Mouse (Mus musculus): Measurements from ENCODE around the gene Tbl2.

Tbl2 gene

DNA sequence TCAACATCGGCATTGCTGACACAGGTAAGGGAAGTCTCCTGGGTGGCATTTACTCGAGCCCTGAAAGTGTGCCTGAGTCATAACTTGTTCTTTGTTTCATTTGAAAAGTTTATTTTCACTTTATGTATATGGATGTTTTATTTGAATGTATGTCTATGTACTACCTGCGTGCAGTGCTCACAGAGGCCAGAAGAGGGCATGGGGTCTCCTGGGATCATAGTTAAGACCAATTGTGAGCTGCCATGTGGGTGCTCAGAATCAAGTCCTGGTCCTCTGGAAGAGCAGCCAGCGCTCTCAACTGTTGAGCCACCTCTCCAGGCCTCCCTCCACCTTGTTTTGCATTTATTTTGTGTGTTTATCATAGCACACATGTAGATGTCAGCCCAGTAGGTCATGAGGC is 7.0 kb downstream of the Tbl2 start:
- DNase-seq = no peak

DNA sequence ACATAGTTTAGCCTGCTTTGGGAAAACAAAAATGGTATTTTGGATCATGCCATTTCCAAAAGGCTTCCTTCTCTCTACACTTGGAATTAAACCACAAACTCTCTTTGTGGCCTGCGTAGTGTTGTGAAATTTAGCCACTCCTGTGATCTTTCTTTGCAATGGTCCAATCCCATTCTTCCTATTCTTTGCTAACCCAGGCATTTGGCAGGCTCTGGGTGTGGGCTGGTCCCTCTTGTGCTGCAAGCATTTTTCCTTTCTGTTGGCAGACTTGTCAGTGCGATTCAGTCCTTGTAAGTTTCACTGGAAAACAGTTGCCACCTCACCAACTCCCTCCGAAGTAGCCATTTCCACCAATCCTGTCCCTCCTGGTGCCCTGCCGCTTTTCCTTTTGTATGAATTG is 11.8 kb downstream of the Tbl2 start:
- no peak for DNase-seq

DNA sequence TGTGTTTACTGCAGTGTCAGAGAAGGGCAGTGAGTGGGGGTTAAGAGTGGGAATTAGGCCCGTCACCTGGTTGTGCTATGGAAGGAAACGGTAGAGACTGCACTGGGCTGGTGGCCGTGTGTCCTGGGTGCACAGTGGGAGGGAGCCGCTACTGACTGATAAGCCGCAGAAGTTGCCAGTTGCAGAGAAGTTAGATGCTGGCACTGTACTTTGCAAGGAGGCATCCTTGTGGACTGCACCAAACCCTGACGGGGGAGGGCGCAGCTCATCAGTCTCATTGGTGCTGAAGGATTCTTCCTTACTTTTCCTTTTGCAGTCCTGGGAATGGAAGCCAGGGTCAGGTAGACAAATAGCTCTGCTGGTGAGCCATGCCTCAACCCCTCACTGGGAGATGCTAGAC is 12.2 kb downstream of the Tbl2 start:
- DNase-seq = no peak

DNA sequence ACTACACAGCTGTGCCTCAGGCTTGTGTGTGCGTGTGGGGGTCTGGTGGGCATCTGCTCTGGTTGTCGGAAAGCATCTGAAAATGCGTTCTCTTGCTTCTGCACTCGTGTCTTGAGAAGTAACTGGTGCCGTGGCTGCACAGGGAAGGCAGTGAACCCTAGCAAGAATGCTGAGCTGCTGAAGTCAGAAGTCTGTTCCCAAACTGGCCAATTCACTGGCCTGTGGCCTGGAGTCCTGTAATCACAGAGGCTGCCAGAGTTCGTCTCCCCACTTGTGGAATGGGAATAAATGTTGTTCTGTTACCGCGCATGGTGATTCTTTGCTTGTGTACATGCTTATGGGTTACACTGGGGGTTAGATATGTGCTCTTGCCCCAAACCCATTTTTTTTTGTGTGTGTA is 12.9 kb downstream of the Tbl2 start:
- no peak for DNase-seq

DNA sequence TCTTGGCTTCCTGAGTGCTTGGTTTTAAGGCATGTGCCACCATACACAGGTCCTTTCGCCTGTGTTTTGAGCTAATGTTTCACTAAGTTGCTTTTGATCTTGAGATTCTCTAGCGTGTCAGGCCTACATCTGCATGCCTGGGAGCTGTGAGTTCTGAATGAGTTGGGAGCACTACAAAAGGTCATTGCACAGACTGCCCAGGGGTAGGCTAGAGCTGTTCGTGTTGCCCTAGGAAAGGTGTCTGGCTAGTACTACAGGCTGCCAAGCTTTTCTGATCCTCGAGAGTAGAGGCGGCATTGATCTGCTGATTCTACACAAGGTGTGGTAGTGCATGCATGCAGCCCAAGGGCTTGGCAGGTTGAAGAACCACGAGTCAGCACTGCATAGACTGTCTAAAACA is 13.4 kb downstream of the Tbl2 start:
- DNase-seq = no peak

DNA sequence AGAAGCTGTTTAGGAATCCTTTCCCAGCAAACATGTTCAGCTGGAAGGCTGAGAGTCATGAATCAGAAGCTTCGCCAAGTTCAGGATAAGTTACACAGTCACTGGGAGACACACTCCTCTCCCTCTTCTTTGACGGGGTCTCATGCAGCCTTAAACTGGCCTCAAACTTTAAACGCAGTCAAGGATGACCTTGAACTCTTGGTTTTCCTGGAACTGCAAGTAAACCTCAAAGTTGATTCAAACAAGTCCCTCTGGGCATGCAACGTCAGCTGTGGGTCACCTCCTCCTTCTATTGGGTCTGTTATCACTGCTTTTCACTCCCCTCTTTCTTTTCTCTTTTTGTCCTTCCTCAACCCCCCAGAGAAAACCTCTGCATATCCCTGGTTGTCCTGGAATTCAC is 17.5 kb downstream of the Tbl2 start:
- no peak for DNase-seq

DNA sequence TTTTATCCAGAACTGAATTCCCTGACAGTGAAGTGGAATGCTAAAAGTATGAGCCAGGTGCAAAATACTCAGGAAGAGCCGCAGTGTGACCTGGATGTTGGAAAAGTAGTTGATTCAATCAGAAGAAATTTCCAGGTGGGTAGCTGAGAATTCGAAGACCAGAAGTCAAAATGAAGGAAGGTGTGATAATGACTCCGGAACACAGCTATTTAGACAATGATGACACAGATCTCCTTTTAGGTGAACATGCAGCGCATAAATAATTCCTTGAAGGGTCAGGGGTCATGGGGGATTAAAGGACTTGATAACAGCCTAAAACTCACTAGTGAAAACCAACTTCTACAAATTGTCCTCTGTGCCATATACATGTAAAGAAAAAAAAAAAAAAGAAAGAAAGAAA is 18.0 kb downstream of the Tbl2 start:
- DNase-seq = no peak

DNA sequence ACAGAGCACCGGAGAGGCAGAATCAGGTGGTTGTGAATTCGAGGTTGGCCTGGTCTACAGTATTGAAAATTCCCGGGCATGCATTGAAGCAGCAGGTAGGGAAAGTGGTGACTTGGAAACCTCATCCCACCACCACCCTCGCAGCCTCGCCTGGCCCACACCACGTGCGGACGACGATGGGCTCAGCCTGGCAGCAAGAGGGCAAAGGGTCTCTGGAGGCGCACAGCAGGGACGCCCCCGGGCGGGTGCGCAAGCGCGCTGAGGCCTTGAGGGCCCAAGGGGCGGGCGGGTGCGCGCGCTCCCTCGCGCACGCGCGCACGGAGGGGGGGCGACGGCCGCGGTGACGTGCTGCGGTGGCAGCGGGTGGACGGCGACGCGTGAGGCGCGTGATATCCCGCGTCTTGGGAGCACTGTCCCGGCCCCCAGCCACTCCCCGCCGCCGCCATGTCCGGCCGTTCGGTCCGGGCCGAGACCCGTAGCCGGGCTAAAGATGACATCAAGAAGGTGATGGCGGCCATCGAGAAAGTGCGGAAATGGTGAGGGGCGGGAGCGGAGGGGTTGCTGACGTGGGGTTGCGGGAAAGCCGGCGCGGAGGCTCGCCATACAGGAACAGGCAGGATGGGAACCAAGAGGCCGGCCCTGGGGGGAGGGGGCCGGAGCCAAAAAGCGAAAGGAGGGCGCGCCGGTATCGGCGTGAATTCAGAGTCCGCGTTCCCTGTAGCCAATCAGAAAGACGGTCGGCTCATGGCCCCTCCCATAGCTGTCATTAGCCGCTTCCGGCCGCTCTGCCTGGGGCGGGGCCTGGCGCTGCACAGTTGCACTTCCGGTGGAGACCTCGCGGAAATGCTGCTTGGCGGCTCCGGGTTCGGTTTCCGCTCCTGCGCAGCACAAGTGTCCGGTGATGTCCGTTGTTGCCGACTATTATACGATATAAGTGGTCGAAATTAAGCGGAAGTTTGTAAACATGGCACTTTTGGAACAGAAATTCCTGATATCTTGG is 18.9 kb downstream of the Tbl2 start, which contains the start of gene Bcl7b:
Gene Bcl7b, plus strand, starts transcription at position 221 of the 1,000 bp plus-strand sequence.
- peak; percentile 95 to 97 for DNase-seq

DNA sequence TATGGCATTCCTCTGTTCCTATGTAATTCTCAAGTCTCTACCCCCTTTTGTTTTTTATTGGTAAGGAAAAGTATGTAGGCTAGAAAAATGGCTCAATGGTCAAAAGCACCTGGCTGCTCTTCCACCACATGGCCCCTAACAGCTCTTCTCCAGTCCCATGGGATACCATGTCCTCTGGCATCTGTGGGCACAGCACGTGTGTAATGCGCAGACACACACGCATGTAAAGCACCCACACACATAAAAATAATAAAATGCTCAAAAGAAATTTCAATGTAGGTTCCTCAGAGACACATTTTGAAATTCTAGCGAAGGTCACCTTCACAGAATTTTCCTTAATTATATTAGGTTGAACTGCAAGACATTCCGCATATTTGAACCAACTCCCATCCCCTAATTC is 20.0 kb downstream of the Tbl2 start:
- no peak for DNase-seq

DNA sequence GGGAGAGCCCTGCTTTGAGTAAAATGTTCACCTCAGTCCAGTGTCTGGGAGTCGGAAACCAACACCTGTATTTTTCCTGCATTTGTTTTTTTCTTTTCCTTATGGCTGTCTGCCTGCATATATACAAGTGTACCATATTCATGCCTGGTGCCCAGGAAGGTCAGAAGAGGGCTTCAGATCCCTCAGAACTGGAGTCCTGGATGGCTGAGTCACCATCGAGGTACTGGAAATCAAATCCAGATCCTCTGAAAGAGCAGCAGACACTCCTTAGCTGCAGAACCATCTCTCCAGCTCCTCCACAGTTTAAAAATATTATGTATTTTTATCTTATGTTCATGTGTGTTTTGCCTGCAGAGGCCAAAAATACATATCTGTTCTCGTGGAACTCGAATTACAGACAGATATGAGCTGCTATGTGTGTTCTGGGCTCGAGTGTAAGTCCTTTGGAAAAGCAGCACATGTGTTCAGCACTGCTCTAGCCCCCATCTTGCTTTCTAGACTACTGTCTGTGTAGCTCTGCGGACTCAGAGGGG is 22.3 kb downstream of the Tbl2 start:
- no peak for DNase-seq

DNA sequence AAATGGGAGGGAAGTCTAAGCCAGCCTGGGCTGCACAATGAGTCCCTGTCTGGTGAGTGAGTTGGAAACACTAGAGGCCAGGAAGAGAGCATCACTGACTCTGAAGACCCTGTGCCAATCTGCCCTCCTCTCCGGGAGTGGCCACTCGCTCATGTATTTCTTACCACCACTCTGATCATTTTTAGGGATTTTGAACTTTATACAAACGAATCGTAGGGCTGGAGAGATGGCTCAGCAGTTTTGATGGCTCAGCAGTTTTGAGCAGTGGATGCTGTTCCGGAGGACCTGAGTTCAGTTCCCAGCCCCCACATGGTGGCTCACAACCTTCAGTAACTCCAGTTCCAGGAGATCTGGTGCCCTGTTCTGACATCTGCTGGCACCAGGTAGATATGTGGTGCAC is 23.5 kb downstream of the Tbl2 start:
- DNase-seq = no peak

DNA sequence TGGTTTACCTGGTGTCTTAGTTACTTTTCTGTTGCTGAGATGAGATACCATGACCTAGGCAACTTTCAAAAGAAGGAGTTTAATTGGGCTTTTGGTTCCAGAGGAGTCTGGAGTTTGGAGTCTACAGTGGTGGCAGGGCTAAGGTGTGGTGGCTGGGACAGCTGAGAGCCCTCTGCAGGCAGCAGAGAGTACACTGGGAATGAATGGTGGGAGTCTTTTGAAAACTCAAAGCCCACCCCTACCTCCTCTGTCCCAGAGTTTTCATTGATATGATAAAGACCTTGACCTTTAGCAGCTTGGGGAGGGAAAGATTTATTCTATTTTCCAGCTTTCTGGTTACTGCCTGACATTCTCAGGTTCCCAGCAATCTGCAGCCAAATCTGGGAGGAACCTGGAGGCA is 25.6 kb downstream of the Tbl2 start:
- no peak for DNase-seq

DNA sequence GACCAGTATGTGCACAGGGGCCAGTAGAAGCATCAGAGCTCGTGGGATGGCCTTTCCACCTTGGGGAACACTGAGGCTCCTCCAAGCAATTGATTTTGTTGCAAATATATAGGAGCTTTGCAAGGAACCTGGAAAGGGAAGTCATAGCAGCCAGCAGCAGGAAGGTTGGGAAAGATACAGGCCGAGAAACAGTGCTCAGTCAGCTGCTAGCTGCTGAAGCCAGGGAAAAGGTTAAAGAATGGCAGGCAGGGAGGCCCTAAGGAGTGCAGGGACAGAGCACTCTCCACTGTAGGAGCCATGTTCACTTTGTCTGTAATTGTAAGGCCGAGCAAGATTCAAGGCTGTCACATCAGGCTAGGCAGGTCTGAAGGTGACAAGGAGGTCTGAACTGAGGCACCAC is 29.1 kb downstream of the Tbl2 start:
- no peak for DNase-seq

DNA sequence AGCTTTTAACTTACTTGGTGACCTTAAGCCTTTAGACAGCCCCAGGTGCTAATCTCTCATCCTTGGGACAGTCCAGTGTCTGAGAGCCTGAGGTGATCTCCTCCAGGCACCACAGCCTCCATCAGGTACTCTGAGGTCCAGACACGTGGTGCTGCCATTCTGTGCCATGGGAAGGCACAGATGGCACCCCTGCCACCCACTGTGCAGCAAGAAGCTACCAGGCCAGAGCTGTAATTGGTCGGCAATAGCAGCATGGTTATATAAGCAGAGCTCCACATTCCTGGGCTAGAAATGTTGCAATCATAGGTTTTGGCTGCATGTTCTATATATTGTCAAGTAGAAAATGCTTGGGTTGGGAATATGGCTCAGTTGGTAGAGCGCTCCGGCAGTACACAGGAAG is 29.5 kb downstream of the Tbl2 start:
- no peak for DNase-seq

DNA sequence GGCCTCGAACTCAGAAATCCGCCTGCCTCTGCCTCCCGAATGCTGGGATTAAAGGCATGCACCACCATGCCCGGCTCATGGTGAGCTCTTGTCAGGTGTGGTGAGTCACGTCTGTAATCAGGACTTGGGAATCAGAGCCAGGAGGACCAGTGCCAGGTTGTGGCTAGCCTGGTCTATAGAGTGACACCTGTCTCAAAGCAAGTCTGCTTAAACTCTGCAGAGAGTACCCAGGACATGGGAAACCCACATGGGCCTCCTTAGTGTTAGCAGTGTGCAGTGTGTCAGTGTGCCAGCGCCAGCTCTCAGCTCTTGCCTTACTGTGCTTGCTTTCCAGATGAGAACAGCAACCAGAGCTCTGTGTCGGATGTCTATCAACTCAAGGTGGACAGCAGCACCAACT is 30.2 kb downstream of the Tbl2 start:
- no peak for DNase-seq

DNA sequence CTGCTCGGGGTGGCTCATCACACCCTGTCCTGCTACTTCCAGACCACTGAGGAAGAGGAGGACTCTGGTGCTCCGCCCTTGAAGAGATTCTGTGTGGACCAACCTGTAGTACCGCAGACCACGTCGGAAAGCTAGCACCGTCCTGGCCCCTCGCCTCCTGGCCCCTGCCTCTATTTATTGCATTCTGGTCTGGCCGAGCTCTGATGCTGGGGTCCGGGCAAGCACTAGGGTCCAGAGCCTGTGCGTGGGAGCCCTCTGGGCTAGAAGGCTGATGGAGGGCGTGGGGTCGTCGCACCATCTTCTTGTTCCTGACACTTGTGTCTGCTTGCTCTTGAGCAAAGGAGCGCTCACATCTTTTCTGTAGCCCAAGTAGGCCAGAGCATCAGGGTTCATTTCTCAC is 31.3 kb downstream of the Tbl2 start:
- no peak for DNase-seq

DNA sequence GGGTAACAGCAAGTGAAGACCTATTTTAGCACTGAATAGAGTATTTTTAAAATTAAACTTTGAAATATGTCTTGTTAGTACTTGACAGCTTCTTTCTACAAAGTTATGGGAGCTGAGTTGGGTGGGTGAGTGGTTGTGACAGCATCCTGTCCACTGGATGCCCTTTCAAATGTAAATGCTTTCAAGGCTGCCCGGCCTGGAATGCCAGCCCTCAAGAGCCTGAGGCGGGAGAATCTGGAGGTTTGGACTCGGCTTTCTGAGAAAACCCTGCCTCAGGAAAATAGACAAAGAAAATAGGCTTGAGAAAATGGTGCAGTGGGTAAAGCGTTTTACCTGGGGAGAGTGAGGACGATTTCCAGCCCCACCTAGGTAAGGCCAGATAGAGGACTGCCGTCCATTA is 32.3 kb downstream of the Tbl2 start:
- DNase-seq = no peak

DNA sequence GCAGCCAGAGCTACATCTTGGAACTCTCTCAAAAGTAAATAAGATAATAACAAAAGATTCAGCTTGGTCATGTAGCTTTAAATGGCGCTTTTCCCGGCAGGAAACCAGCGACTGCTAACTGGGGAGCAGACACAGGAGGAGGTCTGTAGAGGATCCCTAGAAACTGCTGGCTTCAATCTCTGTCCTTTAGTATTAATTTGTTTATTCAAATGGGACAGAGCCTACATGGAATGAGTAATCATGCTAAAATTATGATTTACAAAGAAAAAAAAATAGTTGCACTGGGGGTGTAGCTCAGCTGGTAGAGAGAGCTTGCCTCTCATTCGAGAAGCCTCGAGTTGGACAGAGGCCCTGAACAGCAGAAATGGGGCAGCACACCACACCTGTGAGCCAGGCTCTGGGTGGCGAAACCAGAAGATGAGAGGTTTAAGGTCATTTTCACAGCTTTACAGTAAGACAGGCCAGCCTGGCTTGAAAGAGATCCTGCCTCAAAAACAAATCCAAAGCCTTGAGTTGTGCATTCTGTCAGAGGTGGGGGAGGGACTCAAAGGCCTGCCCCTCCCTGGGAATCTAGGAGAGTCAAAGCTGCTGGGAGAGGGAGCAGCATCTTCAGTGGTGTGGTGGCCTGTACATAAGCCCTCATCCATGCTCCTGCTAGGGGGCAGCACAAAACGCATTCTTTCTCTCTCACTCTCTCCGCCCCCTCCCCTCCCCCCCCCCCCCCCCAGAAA is 33.8 kb downstream of the Tbl2 start:
- no peak for DNase-seq

DNA sequence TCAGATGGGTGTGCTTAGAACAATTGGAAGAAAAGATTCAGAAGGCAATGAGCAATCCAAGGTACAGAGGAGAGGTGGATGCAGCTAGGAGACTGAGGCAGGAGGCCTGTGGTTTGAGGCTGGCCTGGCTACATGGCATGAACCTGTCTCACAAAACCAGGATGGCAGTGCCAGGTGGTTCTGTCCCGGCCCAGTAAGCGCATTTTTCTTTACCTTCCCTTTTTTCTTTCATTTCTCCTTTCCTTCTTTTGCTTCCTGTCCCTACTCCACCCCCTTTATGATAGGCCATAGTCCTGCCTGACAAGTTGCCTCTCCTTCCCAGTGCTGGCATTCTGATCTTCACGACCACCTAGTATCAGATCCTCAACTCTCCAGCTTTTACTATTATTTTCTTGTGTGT is 35.6 kb downstream of the Tbl2 start:
- DNase-seq = no peak

DNA sequence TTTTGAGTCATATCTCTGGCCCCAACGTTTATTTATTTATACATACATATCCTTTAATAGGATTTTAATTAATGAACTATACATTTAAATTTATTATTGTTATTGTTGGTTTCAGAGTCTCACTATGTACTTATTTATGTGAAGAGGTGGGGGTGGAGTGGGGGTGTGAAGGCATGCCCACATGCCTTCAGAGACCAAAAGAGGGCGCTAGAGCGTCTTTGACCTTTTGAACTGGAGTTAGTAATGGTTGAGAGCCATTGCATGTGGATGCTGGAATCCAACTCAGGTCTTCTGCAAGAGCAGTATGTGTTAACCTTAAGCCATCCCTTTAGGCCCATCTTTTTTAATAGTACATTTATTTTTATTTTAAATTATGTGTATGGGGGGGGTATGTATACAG is 36.1 kb downstream of the Tbl2 start:
- peak; percentile 21 to 33 for DNase-seq

DNA sequence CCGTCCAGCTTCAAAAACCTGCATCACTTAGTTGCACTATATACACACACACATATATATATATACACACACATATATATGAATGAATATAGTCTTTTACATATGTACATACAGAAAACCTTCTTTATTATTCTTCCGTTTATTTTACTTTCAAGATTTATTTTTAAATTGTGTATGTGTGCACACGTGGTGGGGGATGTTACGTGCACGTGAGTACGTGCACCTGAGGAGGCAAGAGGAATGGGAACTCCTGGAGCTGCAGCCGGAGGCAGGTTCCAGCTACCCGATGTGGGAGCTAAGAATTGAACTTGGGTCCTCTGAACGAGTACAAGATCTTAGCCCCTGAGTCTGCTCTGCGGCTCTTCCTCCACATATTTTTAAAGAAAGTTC is 36.8 kb downstream of the Tbl2 start:
- DNase-seq = no peak

DNA sequence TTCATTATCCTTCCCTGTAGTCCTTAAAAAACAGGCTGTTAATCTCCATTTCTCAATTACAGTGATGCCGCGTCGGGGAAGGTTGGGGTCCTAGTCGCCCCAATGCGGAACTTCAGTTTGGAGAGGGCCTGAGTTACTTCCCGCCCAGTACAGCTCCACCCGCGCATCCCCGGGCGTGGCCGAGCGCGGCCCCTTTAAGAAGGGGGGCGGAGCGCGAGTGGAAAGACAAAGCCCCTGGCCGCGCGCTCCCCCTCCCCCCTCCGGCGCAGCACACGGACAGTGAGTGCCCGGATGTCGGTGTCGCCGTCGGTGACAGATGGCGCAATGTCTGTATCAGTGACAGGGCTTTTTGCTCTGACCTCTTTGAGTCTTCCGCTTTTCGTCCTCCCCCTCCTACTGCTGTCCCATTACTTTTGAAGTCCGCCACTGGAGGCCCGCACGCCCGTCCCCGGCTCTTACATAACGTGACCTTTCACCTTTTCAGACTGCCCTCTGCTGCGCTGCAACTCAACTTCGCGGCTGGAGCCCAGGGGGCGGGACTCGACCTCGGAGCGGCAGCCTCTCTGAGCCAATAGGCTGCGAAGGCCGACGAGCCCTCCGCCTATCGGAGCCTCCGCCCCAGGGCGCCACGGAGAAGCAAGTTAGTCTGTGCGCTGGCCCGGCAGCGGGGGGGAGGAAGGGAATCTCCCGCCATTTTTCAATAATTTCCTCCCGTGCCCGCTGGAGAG is 37.3 kb downstream of the Tbl2 start, which contains the start of gene Baz1b:
Gene Baz1b, plus strand, starts transcription at position 644 of the 728 bp plus-strand sequence.
- peak; percentile 96 to 99 for DNase-seq

All from thymus, postnatal 36 days (tissue).